Mouse (Mus musculus): Measurements from ENCODE around the gene Kcnq1. TPM values are rescaled to one million over a fixed set of nuclear protein-coding genes. Genes with fewer than 3 reads are reported as not detected.

The Kcnq1 gene
- total and polyA plus RNA-seq, 3 experiments: 0.63 to 0.96 TPM; not detected in 1

GRCm38 (mm10) chr7:143147015-143147414 is 40.9 kb downstream of the Kcnq1 start (continued):
- no peak for TF ChIP-seq USF2 (IDR thresholded peaks at IDR 0.05; ENCODE audit: borderline replicate concordance in 1 of 2, insufficient read depth in 1 of 2, low read depth in 1 of 2, low read length in 2 of 2)

- Histone ChIP-seq H3K27me3 (ENCODE audit: control insufficient read depth in 1 of 2, insufficient read depth in 2 of 2, low read length in 2 of 2) (no peaks in the 10 kb centered on the region), H3K9ac (ENCODE audit: control insufficient read depth, low read depth, low read length, poor library complexity, severe bottlenecking) (no peak overlapping the region), H3K4me1 (ENCODE audit: control insufficient read depth in 1 of 2, insufficient read depth in 2 of 2, low read length in 2 of 2) (0 out of 4 replicates have a peak, but pooled peaks cover 0 to 9% of the 10 kb centered on the region in 2 experiments), H3K4me3 (ENCODE audit: control insufficient read depth in 1 of 2, insufficient read depth in 1 of 2, low read depth in 2 of 2, low read length in 2 of 2) (no peak overlapping the region), H3K27ac (ENCODE audit: control insufficient read depth, low read depth, low read length) (no peak overlapping the region), H3K36me3 (ENCODE audit: control insufficient read depth in 1 of 2, insufficient read depth in 2 of 2, low read length in 2 of 2) (no peaks in the 10 kb centered on the region), H3K9me3 (replicated peaks; ENCODE audit: insufficient read depth, low read length) (no peaks in the 10 kb centered on the region), H3K79me2 (ENCODE audit: control insufficient read depth, insufficient read depth, low read length, poor library complexity) (no peaks in the 10 kb centered on the region)
- peak; percentile 77 for DNase-seq (ENCODE audit: low read depth, low spot score)
- TF ChIP-seq BHLHE40 (IDR thresholded peaks at IDR 0.05; ENCODE audit: borderline replicate concordance, low read depth, low read length) (0 out of 2 replicates have a peak, but pooled peaks have one; percentile 21), TBP (IDR thresholded peaks at IDR 0.05; ENCODE audit: low read depth, low read length) (no peak), UBTF (IDR thresholded peaks at IDR 0.05; ENCODE audit: borderline replicate concordance, insufficient read depth, low read depth, low read length) (no peak), MAX (IDR thresholded peaks at IDR 0.05; ENCODE audit: low read length) (0 out of 2 replicates have a peak, but pooled peaks have one; percentile 21), TAL1 (IDR thresholded peaks at IDR 0.05; ENCODE audit: low read length) (no peak), USF1 (IDR thresholded peaks at IDR 0.05; ENCODE audit: low read depth, low read length) (no peak), NRF1 (IDR thresholded peaks at IDR 0.05; ENCODE audit: insufficient read depth, low read depth, low read length, poor library complexity, severe bottlenecking) (no peak), ZNF384 (IDR thresholded peaks at IDR 0.05; ENCODE audit: low read depth, low read length) (no peak), MAFK (IDR thresholded peaks at IDR 0.05; ENCODE audit: borderline replicate concordance, low read depth, low read length) (no peak), SMC3 (IDR thresholded peaks at IDR 0.05; ENCODE audit: low read depth, low read length) (peak; percentile 81), RAD21 (IDR thresholded peaks at IDR 0.05; ENCODE audit: low read depth, low read length) (peak; percentile 63), GABPA (IDR thresholded peaks at IDR 0.05; ENCODE audit: low read depth, low read length) (no peak), MYC (IDR thresholded peaks at IDR 0.05; ENCODE audit: low read depth, low read length) (0 out of 2 replicates have a peak, but pooled peaks have one; percentile 63), MXI1 (IDR thresholded peaks at IDR 0.05; ENCODE audit: low read depth, low read length) (peak; percentile 70), CTCF (IDR thresholded peaks at IDR 0.05 in 2 of 3, conservative IDR thresholded peaks at IDR 0.05 in 1 of 3; ENCODE audit: control insufficient read depth in 1 of 3, insufficient read depth in 1 of 3, low read depth in 2 of 3, low read length in 3 of 3, poor library complexity in 1 of 3, severe bottlenecking in 1 of 3) (peak; percentile 49 to 82 (median 64); a peak in 5 of 6 replicates), ZC3H11A (IDR thresholded peaks at IDR 0.05; ENCODE audit: low read depth, low read length) (peak; percentile 48), HCFC1 (IDR thresholded peaks at IDR 0.05; ENCODE audit: low read depth, low read length) (no peak)
Observed at GRCm38 (mm10) chr7:143151171-143151570, 45.0 kb downstream of the Kcnq1 start.

All from MEL (cell line).